Mouse (Mus musculus): ENCODE measurements around the gene Pex11b.
"Not testable (repeated sequence)": the region's sequence is repeated elsewhere in the genome, so short reads cannot be mapped to it uniquely, and the experiment has no call there.

Pex11b gene

DNA sequence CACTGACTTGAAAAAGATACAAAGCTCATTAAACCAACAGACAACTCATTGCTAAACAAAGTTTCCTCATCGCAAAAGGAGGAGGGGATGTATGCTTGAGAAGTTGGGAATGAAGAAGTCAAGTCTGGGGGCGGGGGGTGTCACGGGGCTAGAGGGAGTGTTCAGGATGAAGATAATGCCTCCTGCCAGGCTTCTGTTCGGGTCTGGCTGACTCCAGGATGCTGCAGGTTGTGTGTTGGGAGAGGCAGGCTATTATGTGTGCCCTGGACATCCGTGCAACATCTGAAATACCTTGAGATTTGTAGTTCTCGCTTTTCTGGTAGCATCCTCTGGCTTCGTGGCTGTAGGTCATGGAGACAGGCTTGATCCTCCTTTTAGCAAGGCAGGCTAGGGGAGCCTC, 43.3 kb downstream of the Pex11b start:
- DNase-seq: no peak

DNA sequence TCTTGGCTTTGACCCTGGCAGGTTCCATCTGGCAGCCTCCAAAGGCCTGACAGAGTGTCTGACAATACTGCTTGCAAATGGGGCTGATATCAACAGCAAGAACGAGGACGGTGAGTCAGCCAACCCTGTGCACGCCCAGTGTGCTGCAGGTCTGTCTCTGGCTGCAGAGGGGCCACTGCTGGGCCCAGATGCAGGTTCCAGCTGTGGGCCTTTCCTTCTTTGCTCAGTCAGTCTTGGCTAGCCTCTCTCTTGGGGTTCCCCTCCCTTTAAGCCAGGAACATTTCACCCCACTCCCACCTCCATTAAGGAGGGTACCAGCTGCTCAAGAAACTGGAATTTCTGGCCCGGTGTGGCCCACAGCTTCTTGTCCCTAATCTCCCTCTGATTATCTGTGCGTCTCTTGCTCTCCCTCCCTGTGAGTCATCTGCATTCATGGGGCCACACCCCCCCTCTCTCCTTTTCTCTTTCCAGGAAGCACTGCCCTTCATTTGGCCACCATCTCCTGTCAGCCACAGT, 44.0 kb downstream of the Pex11b start:
- DNase-seq: no peak

DNA sequence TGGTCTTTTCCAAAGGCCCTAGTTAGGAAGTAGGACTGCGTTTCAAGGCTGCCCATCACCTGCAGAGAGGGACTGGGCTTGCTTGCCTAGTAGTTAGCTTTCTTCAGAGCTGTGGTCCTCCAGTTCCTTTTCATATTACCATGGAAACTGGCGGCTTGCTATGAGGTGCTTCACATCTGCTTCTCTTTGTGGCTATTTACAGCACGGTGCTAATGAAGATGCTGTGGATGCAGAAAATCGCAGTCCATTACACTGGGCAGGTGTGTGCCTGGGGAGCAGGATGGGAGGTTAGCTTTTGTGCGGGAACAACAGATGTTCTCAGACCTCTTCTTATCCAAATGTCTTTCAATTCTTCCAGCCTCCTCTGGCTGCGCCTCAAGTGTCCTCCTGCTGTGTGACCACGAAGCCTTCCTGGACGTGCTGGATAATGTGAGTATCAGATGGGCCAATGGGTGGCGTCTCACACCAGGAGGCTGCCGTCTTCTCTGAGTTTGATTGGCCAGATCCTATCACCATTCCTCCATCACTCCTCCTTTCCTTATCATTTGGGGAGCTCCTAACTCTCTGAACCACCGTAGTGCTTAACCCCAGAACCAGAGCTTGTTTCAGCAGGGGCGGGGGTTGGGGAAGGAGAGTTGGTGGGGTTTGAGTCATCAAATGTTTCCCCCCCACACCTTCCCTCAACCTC, 45.2 kb downstream of the Pex11b start:
- no peak for DNase-seq

DNA sequence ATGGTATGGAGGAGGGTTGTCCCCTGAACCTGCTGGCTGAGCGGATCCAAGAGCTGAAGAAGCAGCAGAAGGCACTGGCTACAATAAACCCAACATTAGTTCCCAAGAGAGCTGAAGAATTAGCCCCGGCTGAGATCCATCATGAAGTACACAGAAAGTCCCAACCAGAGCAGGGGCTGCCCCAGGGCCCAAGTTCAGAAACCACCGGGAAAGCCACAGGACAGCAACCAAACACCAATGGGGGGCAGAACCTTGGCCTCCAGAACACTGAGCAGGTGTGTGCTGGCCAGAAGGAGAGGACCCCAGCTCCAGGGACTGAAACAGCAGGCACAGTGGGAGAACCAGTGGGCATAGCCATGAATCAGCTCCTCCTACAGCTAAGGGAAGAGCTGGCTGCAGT, 48.3 kb downstream of the Pex11b start:
- no peak for DNase-seq

DNA sequence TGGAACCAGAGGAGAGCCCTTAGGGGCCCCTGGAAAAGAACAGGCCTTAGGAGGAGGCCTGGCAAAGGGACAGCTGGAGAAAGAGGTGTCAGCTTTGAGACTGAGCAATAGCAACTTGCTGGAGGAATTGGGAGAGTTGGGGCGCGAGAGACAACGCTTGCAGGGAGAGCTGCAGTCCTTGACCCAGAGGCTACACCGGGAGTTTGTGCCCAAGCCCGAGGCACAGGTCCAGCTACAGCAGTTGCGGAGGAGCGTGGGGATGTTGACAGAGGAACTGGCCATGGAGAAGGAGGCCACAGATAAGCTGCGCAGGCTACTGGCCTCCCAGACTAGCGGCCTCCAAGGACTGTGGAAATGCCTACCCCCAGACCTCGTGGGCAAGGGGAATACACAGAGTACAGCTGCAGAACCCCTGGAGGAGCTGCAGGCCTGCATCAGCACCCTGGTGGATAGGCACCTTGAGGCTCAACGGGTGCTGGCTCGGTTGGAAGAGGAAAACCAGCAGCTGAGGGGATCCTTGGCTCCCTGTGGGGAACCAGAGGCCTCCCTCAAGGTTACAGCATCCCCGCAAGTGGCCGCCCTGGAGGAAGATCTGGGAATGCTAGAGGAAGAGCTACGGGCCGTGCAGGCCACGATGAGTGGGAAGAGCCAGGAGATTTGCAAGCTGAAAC, 49.1 kb downstream of the Pex11b start:
- DNase-seq: no peak

DNA sequence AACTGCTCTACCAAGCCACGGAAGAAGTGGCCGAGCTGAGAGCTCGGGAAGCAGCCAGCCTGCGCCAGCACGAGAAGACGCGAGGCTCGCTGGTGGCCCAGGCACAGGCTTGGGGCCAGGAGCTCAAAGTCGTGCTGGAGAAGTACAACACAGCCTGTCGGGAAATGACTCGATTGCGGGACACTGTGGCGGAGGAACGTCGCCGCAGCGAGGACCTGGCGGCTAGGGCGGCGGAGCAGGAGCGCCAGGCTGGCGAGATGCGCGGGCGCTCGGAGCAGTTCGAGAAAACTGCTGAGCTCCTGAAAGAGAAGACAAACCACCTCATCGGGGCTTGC, 49.6 kb downstream of the Pex11b start:
- DNase-seq: peak; percentile 44

DNA sequence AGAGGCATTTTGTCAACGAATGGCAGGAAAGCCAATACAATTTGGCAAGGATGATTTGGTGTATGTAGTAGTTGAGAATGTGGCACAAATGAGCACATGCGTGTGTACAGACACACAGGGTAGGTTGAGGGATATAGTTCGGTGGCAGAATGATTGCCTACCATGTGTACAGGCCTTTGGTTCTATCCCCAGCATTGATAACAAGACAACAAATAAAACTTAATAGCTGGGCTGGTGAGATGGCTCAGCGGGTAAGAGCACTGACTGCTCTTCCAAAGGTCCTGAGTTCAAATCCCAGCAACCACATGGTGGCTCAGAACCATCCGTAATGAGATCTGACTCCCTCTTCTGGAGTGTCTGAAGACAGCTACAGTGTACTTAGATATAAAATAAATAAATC, 50.9 kb downstream of the Pex11b start:
- not testable (repeated sequence) for DNase-seq

DNA sequence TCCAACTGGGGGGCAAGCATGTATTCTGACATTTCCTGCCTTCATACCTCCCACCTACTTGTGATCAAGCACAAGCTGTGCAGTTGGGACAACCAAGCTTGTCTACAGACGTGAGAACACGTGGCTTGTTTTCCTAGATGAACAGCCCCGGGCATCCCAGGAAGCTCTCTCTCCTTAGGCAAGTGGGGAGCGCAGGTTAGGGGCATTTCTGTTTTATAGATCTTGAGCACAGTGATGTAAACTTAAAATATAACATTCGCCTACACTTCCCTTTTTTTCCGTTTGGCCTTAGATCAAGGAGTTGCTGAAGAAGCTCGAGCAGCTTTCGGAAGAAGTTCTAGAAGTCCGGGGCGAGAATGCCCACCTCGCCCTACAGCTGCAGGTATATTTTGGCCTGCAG, 53.7 kb downstream of the Pex11b start:
- no peak for DNase-seq

DNA sequence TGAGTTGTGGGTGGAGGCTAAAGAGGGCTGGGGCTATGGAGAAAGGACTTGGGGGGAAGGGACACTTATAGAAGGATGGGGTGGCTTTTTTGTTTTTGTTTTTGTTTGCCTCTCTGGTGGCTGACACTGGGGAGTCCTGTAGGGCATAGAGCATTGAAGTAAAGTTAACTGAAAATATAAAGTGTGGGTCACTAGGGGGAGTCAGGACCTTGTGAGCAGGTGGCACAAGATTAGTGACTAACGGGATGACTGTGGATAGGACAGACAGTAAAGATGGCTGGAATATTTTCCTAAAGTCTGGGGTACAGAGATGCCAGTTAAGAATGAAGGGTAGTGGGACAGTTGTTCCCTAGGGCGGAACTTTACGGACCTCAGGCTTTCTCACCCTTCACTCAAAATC, 55.1 kb downstream of the Pex11b start:
- no peak for DNase-seq

DNA sequence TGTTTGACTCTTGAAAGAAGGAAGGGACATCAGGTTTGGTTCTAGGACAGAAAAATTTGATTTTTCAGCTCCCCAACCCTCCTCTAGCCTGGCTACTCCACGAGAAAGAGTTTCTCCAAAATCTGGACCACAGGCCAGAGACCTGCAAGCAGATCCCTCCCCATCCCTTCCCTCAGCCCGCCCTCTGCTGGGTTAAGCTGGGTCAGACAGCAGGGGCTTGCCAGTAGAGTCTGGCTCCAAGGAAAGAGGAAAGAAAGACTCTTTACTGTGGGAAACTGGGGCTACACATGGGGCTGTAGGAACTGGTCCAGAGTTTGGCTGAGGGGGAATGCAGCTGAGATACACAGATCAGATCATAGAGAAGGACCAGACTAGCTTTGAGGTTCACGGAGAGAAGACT, 57.3 kb downstream of the Pex11b start:
- peak in 1 of 2 experiments; percentile 42 for DNase-seq

DNA sequence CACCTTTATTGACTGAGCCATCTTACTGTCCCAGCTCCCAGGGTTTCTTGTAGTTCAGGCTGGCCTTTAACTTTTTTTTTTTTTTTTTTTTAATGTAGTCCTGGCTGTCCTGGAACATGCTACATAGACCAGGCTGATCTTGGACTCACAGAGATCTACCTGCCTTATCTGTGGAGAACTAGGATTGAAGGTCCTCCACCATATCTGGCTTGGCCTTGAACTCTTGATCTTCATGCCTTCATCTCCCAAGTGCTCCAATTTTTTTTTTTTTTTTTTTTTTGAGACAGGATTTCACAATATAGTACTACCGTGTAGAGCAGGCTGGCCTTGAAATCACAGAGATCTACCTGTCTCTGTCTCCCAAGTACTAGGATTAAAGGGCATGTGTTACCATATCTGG, 58.4 kb downstream of the Pex11b start:
- no peak for DNase-seq
